Mouse (Mus musculus) heart, postnatal 0 days (tissue): ENCODE measurements around the gene Ikzf2.

Experiments
- CTCF ChIP-seq: IDR thresholded peaks from 2 replicates; pipeline ENCODE4 v1.5.1; 2016; ENCODE audit warnings: antibody characterized with exemption, control low read depth, low read depth
- EP300 ChIP-seq: IDR thresholded peaks from 2 replicates; pipeline ENCODE4 v1.6.1; 2016; ENCODE audit warnings: antibody characterized with exemption, low read depth

DNA sequence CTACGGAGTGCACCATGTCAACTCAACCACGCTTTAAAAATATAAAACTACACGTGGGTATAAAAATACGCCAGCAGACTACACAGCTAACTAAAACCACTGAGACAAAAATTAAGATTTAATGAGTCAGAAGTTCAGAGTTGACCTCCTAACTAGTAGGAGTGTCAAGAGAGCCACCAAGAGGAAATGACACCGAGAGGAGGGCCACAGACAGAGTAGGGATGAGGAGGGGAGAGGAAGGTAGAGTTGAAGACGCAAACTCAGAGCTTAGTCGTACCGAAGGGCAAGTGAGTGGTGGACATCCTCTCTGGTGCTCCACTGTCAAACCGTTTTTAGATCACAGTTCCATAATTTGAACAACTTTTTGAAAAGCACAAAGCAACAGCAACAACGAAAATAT lies 154.0 kb downstream of the Ikzf2 start:
- no peak for TF ChIP-seq CTCF
- TF ChIP-seq EP300, result no peak
